Mouse (Mus musculus): ENCODE results near the gene 1700001C02Rik.

Gene 1700001C02Rik

GRCm38 (mm10) chr5:30495288-30495687 lies 29.4 kb downstream of the 1700001C02Rik start:
- no peak for DNase-seq

DNA sequence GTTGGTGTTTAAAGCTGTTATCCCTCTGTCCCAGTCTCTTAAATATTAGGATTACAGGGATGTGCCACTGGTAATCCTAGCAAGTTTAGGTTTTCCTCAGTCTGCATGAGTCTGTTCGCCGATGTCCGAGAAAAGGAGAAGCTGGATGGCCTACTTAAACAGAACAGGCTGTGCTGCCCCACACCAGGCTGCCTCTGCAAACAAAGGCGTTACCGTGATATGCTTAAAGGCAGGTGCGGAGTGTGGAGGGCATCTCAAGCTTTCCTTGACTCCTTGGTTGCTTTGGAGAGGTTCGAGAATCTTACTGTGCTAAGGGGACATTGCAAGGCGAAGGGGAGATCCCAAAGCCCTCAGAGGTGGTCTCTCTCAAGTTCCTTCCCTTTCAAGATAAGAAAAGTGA lies 31.0 kb downstream of the 1700001C02Rik start:
- no peak for DNase-seq

GRCm38 (mm10) chr5:30497299-30497698 lies 31.5 kb downstream of the 1700001C02Rik start:
- DNase-seq = no peak

GRCm38 (mm10) chr5:30513111-30513510 lies 47.3 kb downstream of the 1700001C02Rik start:
- no peak for DNase-seq

DNA sequence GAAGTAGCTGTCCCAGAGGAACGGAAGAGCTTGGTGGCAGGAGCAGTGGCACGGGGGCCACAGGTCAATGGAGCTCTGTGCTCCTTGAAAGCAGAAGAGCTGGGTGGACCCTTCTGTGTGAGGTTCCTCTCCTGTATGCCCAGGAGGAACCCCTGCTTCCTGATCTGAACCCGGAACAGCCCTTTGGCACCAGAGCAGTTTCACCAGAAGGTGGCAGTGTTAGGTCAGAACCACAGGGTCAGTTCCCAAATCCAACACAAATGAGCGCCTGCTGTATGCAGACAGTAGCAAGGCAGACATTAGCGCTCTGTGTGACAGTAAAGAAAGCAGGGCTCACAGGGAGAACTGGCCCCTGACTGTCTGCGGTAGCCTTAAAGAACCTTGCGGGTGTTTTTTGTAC lies 50.5 kb downstream of the 1700001C02Rik start:
- peak; percentile 72 for DNase-seq

GRCm38 (mm10) chr5:30518108-30518507 lies 52.3 kb downstream of the 1700001C02Rik start:
- peak; percentile 54 for DNase-seq

- no peak for DNase-seq
Measured at GRCm38 (mm10) chr5:30518547-30518946, 52.7 kb downstream of the 1700001C02Rik start.

GRCm38 (mm10) chr5:30519494-30519893 lies 53.6 kb downstream of the 1700001C02Rik start:
- no peak for DNase-seq

DNA sequence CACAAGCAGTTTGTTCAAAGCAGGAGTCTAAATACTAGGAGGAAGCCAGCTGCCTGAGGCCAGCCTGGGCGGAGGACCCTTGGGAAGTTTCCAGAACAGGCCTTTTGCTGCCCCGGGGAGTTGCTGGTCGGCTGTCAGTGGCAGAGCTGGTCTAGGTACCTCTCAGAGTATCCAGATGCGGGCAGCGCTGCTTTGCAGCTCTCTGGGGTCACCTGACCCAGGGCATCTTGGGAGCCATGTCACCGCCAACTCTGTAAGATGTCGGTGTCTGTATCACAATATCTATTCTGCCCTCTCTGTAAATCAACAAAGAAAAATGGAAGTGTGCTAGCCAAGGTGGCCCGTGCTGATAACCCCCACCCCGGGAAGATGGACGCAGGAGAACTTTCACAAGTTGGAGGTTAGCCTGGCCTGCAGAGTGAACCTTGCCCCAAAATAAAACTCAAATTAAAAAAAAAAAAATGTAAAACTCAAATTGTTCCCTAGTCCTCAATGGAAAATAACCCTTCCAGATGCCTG lies 54.4 kb downstream of the 1700001C02Rik start:
- no peak for DNase-seq

DNA sequence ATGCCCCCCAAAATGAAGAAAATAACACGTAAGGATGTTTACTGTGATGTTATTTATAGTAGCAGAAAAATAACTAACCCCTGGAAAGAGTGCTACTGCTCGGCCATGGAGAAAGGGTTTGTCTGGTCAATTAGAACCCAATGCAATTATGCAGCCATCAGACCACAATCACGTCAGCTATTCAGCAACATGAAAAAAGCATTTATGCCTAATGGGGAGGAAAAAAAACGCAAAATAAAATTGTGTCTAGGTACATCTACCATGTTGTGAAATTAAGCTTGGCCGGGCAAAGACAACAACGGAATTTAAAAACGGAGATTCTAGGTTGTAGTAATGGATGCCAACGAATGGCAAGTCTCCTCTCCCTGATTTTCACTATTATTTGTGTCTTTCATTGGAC lies 56.6 kb downstream of the 1700001C02Rik start:
- DNase-seq = no peak

DNA sequence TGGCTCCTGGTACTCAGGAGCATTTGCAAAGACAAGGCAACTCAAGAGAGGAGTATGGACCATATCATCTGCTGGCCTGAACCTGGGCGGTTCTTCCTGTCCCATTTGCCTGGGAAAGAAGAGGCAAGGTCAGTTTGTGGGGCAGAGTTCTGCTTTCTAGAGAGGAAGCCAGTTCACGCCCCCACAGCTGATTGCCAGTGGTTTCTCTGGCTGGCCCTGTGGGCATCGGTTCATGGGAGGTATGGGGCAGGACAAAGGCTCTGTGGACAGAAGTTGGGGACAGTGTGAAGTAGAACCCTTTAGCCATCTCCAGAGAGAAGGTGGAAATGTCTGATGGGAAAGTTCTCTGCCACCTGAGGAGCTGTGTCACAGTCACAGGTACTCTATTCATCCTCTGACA lies 57.3 kb downstream of the 1700001C02Rik start:
- DNase-seq = no peak

GRCm38 (mm10) chr5:30524213-30524612 lies 58.4 kb downstream of the 1700001C02Rik start:
- no peak for DNase-seq

DNA sequence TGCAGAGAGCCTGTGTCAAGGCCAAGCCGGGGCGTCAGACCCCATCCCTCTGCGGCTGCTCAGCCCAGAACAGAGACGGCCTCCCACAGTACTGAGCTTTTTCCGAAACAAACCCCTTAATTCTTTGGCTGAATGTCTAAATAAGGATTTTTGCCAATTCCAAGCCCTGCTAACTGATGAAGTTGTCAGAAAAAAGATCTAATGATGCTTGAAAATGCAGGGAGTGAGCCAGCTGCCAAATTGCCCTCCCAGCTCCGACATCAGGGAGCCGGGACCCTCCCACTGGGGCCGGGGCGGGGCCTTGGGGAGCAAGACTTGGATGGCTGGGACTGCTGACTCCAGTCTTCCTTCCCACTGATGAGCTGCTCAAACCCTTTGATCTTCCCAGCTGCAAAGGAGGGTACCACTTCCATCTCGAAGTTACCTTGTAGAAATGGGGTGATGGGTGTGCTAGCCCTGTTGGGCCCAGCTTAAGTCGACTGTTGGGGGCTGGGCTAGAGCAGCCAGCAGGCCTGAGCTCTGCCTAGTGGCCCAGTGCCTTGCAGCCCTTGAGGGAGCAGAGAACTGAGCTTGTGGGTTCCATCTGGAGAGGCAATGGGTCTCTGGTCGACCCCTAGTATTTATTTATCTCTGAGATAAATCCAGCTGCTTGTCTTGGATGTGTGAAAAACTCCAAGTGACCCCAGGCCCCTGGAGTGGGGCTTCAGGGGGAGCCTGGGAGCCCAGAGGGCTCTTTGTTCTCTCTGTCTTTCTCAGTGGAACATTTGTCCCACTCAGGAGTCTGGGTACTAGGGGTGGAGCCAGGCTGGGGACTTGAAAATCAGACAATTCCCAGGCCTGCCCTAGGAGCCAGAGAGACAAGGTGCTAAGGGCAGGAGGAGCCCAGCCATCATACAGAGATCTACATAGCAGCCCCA lies 60.3 kb downstream of the 1700001C02Rik start:
- DNase-seq = peak; percentile 78

- no peak for DNase-seq
Measured at GRCm38 (mm10) chr5:30527129-30527528, 61.3 kb downstream of the 1700001C02Rik start.

- no peak for DNase-seq
Measured at GRCm38 (mm10) chr5:30528906-30529305, 63.1 kb downstream of the 1700001C02Rik start.

All from kidney, postnatal 10 days (tissue).